Mouse (Mus musculus): Measurements from ENCODE around the gene Gna13. TPM values are rescaled to one million over a fixed set of nuclear protein-coding genes. Genes with fewer than 3 reads are reported as not detected.

Gna13 gene
- polyA plus RNA-seq, 1 experiment from 2014 or later: 38.0 TPM

DNA sequence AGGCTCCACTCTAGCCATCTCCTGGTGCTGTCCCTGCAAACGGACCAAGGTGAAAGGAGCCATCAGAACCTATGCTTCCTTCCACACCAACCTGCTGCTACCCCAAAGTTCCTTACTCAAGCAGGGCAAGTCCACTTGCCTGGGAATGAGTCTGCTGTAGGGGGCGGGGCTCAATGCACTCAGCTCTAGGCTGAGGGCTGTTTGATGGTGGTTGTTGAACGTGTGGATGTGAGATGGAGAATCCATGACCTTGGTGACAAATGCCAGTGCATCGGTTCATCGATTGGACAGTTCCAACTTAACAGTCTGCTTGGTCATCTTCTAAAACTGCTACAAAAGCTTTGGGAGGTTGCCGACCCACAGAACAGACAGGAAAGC lies 8.4 kb upstream of the Gna13 start:
- Histone ChIP-seq H3K27me3 (replicated peaks; ENCODE audit: control insufficient read depth, insufficient read depth, low read length) (no peaks in the 10 kb centered on the region), H3K27ac (ENCODE audit: low read depth) (no peak overlapping the region), H3K36me3 (ENCODE audit: control insufficient read depth, insufficient read depth, low read length) (no peaks in the 10 kb centered on the region), H3K4me2 (ENCODE audit: low read length) (no peak overlapping the region), H3K9ac (ENCODE audit: low read length) (no peak overlapping the region), H3K4me3 (ENCODE audit: low read depth, low read length) (no peak overlapping the region), H3K4me1 (replicated peaks; ENCODE audit: control insufficient read depth, insufficient read depth, low read length) (peaks cover 37% of the 10 kb centered on the region), H3K9me3 (ENCODE audit: control insufficient read depth, low read length) (no peaks in the 10 kb centered on the region)
- DNase-seq (ENCODE audit: low spot score) (no peak), ATAC-seq (replicated peaks; ENCODE audit: low FRiP score, low TSS enrichment, low read depth) (no peak)
- 84% methylated on average over 6 of the region's 6 CpGs for WGBS

DNA sequence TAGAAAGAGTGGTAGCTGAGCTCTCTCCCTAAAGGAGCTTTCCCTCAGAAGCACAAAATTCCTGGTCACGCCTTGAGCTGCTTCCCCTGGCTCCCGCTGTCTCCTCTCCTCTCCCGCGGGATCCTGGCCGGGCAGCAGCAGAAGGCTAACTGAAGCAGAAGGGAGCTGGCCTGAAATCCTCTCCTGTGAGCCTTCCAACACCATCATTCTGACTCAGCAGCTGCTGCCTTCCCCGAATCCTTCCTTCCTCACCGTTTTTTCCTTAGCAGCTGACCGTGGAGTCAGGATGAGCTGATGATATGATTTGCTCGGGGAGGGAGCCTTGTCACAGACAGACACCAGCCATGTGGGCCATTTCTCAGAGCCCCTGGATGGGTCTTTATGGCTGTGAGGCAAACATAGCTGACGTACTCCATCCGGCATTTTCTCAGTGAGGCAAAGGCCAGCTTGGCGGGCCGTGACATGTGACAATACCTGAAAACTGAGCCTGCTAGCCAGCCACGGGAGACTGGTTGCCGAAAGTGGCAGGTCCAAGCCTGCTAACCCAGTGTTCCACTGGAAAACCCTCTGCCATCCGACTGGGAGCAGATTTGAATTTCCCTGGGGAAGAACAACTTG lies 6.8 kb upstream of the Gna13 start:
- no peaks in the 10 kb centered on the region for H3K36me3 ChIP-seq (ENCODE audit: control insufficient read depth, insufficient read depth, low read length)
- 44% methylated on average over 16 of the region's 16 CpGs for WGBS
- no peaks in the 10 kb centered on the region for H3K9me3 ChIP-seq (ENCODE audit: control insufficient read depth, low read length)
- ATAC-seq (replicated peaks; ENCODE audit: low FRiP score, low TSS enrichment, low read depth) (no peak), DNase-seq (ENCODE audit: low spot score) (no peak)
- H3K4me1 ChIP-seq (replicated peaks; ENCODE audit: control insufficient read depth, insufficient read depth, low read length): peaks cover 40% of the 10 kb centered on the region
- no peak overlapping the region for H3K4me3 ChIP-seq (ENCODE audit: low read depth, low read length)
- no peaks in the 10 kb centered on the region for H3K27me3 ChIP-seq (replicated peaks; ENCODE audit: control insufficient read depth, insufficient read depth, low read length)
- H3K9ac ChIP-seq (ENCODE audit: low read length): no peak overlapping the region
- H3K4me2 ChIP-seq (ENCODE audit: low read length): no peak overlapping the region
- peak overlapping the region; percentile 66 for H3K27ac ChIP-seq (ENCODE audit: low read depth)

DNA sequence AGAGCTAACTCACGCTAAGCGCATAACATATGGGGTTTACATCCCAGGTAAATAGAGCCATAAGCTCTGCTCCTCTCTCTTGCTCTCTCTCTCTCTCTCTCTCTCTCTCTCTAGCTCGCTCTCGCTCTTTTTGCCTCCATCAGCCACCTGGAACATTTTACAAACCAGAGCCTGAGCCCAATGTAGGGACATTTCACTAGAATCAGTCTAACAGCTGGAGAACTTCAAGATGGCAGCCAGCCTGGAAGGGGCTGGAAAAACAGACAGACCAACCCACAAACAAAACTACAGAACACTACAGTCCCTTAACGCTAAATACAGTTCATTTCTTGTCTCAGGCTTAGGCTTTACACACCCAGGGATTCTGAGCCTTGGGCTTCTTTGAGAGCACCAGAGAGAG lies 5.5 kb upstream of the Gna13 start:
- Histone ChIP-seq H3K4me1 (replicated peaks; ENCODE audit: control insufficient read depth, insufficient read depth, low read length) (peaks cover 39% of the 10 kb centered on the region), H3K36me3 (ENCODE audit: control insufficient read depth, insufficient read depth, low read length) (no peaks in the 10 kb centered on the region), H3K9me3 (ENCODE audit: control insufficient read depth, low read length) (no peaks in the 10 kb centered on the region), H3K9ac (ENCODE audit: low read length) (no peak overlapping the region), H3K4me2 (ENCODE audit: low read length) (0 out of 2 replicates have a peak overlapping the region, but pooled peaks have one; percentile 15), H3K27me3 (replicated peaks; ENCODE audit: control insufficient read depth, insufficient read depth, low read length) (no peaks in the 10 kb centered on the region), H3K4me3 (ENCODE audit: low read depth, low read length) (no peak overlapping the region), H3K27ac (ENCODE audit: low read depth) (peak overlapping the region; percentile 66)
- ATAC-seq (replicated peaks; ENCODE audit: low FRiP score, low TSS enrichment, low read depth) (no peak), DNase-seq (ENCODE audit: low spot score) (no peak)
- 51% methylated on average over 5 of the region's 5 CpGs for WGBS

DNA sequence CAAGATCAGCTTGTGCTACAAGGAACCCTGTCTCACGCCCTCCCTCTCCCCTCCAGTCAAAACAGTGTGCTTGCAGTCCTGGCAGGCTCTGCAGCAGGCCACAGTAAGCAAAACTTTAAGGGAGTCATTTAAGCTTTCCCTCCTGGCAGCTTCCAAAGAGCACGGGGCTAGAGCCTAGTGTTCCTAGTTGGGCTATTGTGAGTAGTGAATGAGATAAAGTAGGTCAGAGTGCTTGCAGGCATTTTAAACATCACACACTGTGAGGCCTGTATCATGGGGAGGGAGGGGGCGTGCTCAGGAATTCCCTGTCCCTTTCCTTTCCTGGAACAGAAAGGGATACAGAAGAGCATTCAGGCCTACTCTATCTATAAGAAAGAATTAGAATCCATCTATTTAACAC lies 4.1 kb upstream of the Gna13 start:
- peak overlapping the region; percentile 48 for H3K27ac ChIP-seq (ENCODE audit: low read depth)
- H3K4me3 ChIP-seq (ENCODE audit: low read depth, low read length): no peak overlapping the region
- H3K36me3 ChIP-seq (ENCODE audit: control insufficient read depth, insufficient read depth, low read length): no peaks in the 10 kb centered on the region
- peaks cover 34% of the 10 kb centered on the region for H3K4me1 ChIP-seq (replicated peaks; ENCODE audit: control insufficient read depth, insufficient read depth, low read length)
- no peaks in the 10 kb centered on the region for H3K9me3 ChIP-seq (ENCODE audit: control insufficient read depth, low read length)
- ATAC-seq (replicated peaks; ENCODE audit: low FRiP score, low TSS enrichment, low read depth): no peak
- H3K9ac ChIP-seq (ENCODE audit: low read length): no peak overlapping the region
- no peak for DNase-seq (ENCODE audit: low spot score)
- 37% methylated on average over 3 of the region's 3 CpGs for WGBS
- no peak overlapping the region for H3K4me2 ChIP-seq (ENCODE audit: low read length)
- no peaks in the 10 kb centered on the region for H3K27me3 ChIP-seq (replicated peaks; ENCODE audit: control insufficient read depth, insufficient read depth, low read length)

DNA sequence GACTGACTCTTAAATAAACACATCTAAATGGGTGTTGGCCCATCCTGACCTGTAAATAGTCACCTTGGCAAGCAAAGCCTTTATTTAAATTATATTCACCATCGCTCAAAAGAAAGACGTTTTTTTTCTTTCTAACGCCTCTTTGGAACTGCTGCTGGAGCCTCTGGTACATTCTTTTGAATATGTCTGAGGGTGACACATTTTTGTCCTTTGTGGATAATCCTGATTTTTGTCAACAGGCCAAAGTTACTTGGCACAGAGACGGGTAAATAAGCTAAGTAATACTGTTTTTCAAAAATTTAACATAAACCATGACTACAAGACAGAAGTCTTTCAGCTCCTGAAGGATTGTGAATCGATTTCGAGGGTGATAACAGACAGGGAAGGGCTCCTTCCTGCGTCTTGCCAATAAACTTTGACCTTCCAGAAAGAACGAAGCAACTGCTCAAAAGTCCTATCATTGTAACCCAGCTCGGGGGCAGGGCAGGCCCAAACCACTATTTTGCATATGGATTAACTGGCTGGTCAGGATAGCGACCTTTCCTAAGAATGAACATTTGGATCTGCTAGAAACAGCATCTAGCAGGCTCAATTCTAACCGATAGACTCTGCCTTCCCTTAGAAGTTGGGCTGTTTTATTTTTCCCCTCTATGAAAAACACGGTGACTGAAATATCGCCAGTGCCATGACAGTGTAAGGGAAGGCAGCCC lies 3.4 kb upstream of the Gna13 start:
- WGBS: 57% methylated on average over 13 of the region's 13 CpGs
- H3K4me2 ChIP-seq (ENCODE audit: low read length): no peak overlapping the region
- H3K27ac ChIP-seq (ENCODE audit: low read depth): no peak overlapping the region

DNA sequence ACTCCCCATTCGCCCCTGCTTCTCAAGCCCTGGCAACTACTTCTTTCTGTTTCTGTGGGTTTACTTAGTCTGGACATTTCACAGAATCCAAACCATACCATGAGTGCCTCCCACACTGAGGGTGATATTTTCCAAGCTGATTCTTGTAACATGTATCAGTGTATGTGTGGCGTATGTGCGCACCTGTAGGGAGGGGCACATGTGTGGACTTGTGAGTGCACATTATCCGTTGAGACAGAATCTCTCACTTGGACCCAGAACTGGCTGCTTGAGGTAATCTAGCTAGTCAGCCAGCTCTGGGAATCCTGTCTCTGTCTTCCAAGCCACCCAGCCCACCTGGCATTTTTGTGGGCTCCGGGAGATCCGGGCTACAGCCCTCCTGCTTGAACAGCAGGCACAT lies 2.5 kb upstream of the Gna13 start:
- Histone ChIP-seq H3K4me1 (replicated peaks; ENCODE audit: control insufficient read depth, insufficient read depth, low read length) (peaks cover 35% of the 10 kb centered on the region), H3K4me3 (ENCODE audit: low read depth, low read length) (no peak overlapping the region), H3K9me3 (ENCODE audit: control insufficient read depth, low read length) (no peaks in the 10 kb centered on the region), H3K36me3 (ENCODE audit: control insufficient read depth, insufficient read depth, low read length) (no peaks in the 10 kb centered on the region), H3K4me2 (ENCODE audit: low read length) (no peak overlapping the region), H3K27ac (ENCODE audit: low read depth) (no peak overlapping the region), H3K27me3 (replicated peaks; ENCODE audit: control insufficient read depth, insufficient read depth, low read length) (no peaks in the 10 kb centered on the region), H3K9ac (ENCODE audit: low read length) (no peak overlapping the region)
- DNase-seq (ENCODE audit: low spot score): no peak
- no peak for ATAC-seq (replicated peaks; ENCODE audit: low FRiP score, low TSS enrichment, low read depth)
- WGBS: 73% methylated on average over 6 of the region's 6 CpGs

More for the DNA sequence above, 3.4 kb upstream of the Gna13 start:
- Histone ChIP-seq H3K4me3 (ENCODE audit: low read depth, low read length) (no peak overlapping the region), H3K9ac (ENCODE audit: low read length) (no peak overlapping the region), H3K9me3 (ENCODE audit: control insufficient read depth, low read length) (no peaks in the 10 kb centered on the region), H3K4me1 (replicated peaks; ENCODE audit: control insufficient read depth, insufficient read depth, low read length) (peaks cover 30% of the 10 kb centered on the region), H3K36me3 (ENCODE audit: control insufficient read depth, insufficient read depth, low read length) (no peaks in the 10 kb centered on the region), H3K27me3 (replicated peaks; ENCODE audit: control insufficient read depth, insufficient read depth, low read length) (no peaks in the 10 kb centered on the region)
- no peak for DNase-seq (ENCODE audit: low spot score)
- no peak for ATAC-seq (replicated peaks; ENCODE audit: low FRiP score, low TSS enrichment, low read depth)

DNA sequence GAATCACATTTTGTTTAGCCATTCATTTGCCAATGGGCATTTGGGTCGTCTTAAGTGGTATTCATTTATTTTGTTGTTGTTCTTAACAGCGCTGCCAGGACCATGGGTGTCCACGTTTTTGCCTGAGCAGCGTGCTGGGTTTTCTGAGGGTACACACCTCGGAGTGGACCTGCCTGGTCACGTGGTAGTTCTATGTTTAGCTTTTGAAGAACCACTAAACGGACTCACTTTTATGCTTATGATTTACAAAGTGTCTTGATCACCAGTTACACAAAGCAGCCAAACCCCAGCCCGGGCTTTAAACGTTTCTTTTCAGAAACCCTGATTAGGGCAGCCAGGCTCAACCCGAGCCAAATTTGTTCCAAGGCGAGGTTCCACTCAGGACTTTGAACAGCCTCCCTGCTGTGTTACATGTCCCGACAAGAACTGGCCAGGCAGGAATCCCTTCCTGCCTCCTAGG lies 2.0 kb upstream of the Gna13 start:
- ATAC-seq (replicated peaks; ENCODE audit: low FRiP score, low TSS enrichment, low read depth) (no peak), DNase-seq (ENCODE audit: low spot score) (no peak)
- Histone ChIP-seq H3K9me3 (ENCODE audit: control insufficient read depth, low read length) (no peaks in the 10 kb centered on the region), H3K4me2 (ENCODE audit: low read length) (no peak overlapping the region), H3K36me3 (ENCODE audit: control insufficient read depth, insufficient read depth, low read length) (peaks cover 4% of the 10 kb centered on the region), H3K9ac (ENCODE audit: low read length) (no peak overlapping the region), H3K4me3 (ENCODE audit: low read depth, low read length) (no peak overlapping the region), H3K27me3 (replicated peaks; ENCODE audit: control insufficient read depth, insufficient read depth, low read length) (no peaks in the 10 kb centered on the region), H3K27ac (ENCODE audit: low read depth) (no peak overlapping the region), H3K4me1 (replicated peaks; ENCODE audit: control insufficient read depth, insufficient read depth, low read length) (peaks cover 37% of the 10 kb centered on the region)
- WGBS: 63% methylated on average over 12 of the region's 12 CpGs

DNA sequence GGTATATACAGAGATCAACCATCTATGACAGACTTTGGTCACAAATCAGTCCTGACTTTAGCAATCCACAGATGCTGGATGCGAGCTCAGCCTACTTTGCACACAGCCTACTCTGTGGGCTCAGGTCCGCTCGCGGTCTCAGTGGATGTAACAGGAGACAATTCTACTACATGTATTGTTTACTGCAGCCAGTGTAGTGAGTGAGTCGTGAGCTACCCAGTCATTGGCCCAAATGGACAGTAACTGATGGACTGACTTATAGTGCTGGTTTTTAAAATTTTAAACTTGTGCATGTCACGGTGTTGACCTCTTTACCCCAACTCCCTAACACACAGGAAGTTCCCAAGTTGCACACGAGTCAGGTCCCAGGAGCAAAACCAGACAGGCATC lies 1.4 kb upstream of the Gna13 start:
- peaks cover 36% of the 10 kb centered on the region for H3K4me1 ChIP-seq (replicated peaks; ENCODE audit: control insufficient read depth, insufficient read depth, low read length)
- no peak overlapping the region for H3K4me3 ChIP-seq (ENCODE audit: low read depth, low read length)
- peaks cover 10% of the 10 kb centered on the region for H3K36me3 ChIP-seq (ENCODE audit: control insufficient read depth, insufficient read depth, low read length)
- WGBS: 68% methylated on average over 7 of the region's 7 CpGs
- H3K4me2 ChIP-seq (ENCODE audit: low read length): peak overlapping the region; percentile 54; the same call in 1 of the 2 replicates
- no peak overlapping the region for H3K27ac ChIP-seq (ENCODE audit: low read depth)
- ATAC-seq (replicated peaks; ENCODE audit: low FRiP score, low TSS enrichment, low read depth) (no peak), DNase-seq (ENCODE audit: low spot score) (no peak)
- H3K9me3 ChIP-seq (ENCODE audit: control insufficient read depth, low read length): no peaks in the 10 kb centered on the region
- no peak overlapping the region for H3K9ac ChIP-seq (ENCODE audit: low read length)
- no peaks in the 10 kb centered on the region for H3K27me3 ChIP-seq (replicated peaks; ENCODE audit: control insufficient read depth, insufficient read depth, low read length)

Data from intestine, embryonic 14.5 days (tissue).